Mouse (Mus musculus): ENCODE results near the gene Gfod1. TPM values are rescaled to one million over a fixed set of nuclear protein-coding genes. Genes with fewer than 3 reads are reported as not detected.

The Gfod1 gene
- total and polyA plus RNA-seq, 3 experiments, result 0.30 to 0.70 (median 0.36) TPM

DNA sequence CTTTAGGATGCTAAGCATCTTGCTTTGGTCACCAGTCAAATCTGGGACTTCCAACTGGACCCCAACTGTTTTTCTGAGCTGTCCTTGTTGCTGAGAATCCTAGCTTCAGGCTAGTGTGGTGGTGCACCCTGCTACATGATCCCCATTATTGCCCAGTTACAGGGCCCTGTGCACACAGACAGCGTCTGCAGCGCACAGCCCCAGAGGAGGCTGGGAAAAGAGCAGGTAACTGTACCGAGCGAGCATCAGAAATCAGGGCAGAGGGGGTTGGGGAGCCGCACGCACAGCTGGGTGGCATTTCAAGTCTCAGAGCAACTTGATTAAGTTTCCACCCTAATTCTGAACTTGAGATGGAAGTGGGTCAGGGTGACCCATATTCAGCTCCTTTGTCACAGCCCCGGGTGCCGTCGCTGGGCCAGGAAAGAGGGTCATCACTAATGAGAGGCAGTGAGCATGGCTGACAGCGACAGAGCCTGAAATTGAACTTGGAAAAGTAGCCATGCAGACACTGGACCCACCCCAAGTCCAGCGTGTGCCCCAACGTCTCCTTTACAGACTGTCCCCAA is 97.8 kb downstream of the Gfod1 start:
- dilution Hi-C loops (cut with MboI; ENCODE audit: extremely low pct_ligation_motif_present, extremely low pct_unique_long_range_greater_than_20kb, low sequenced_read_pairs) (no loop called here), in situ Hi-C loops (cut with MboI; ENCODE audit: low pct_ligation_motif_present, low pct_unique_long_range_greater_than_20kb, low sequenced_read_pairs) (no loop called here)
- Histone ChIP-seq H3K36me3 (replicated peaks in 1 of 2; ENCODE audit: control insufficient read depth in 1 of 2, insufficient read depth in 1 of 2, low read length in 1 of 2) (no peaks in the 10 kb centered on the region), H3K4me3 (replicated peaks in 1 of 3; ENCODE audit: low read depth in 2 of 3, low read length in 2 of 3, poor library complexity in 1 of 3) (no peak overlapping the region), H3K9ac (ENCODE audit: insufficient read depth, low read depth) (no peak overlapping the region), H3K9me3 (replicated peaks; ENCODE audit: low read length) (no peaks in the 10 kb centered on the region), H3K27ac (ENCODE audit: insufficient read depth, low read depth) (no peak overlapping the region), H3K4me1 (ENCODE audit: control insufficient read depth in 1 of 2, insufficient read depth in 2 of 2) (peaks cover 7 to 34% of the 10 kb centered on the region in 2 experiments; a peak in 3 of 4 replicates), H3K4me2 (ENCODE audit: insufficient read depth, low read depth, poor library complexity, severe bottlenecking) (no peak overlapping the region), H3K27me3 (replicated peaks) (peaks cover 3% of the 10 kb centered on the region), H3K79me2 (replicated peaks; ENCODE audit: control insufficient read depth, extremely low read depth, insufficient read depth, poor library complexity, severe bottlenecking) (no peaks in the 10 kb centered on the region)
- no peak for DNase-seq (ENCODE audit: extremely low read depth)
- TF ChIP-seq MAZ (IDR thresholded peaks at IDR 0.05; ENCODE audit: low read depth, low read length) (no peak), NELFE (IDR thresholded peaks at IDR 0.05; ENCODE audit: low read depth, low read length) (no peak), POLR2A (IDR thresholded peaks at IDR 0.05; ENCODE audit: low read depth, low read length) (no peak), ZKSCAN1 (IDR thresholded peaks at IDR 0.05; ENCODE audit: borderline replicate concordance, low read depth, low read length) (no peak), RAD21 (IDR thresholded peaks at IDR 0.05; ENCODE audit: low read depth, low read length) (no peak), USF2 (conservative IDR thresholded peaks at IDR 0.05; ENCODE audit: low read depth, low read length) (no peak), ZMIZ1 (IDR thresholded peaks at IDR 0.05; ENCODE audit: low read depth, low read length) (no peak), POLR2AphosphoS2 (IDR thresholded peaks at IDR 0.05; ENCODE audit: low read depth, low read length) (no peak), SIN3A (IDR thresholded peaks at IDR 0.05; ENCODE audit: low read length) (no peak), MEF2A (IDR thresholded peaks at IDR 0.05; ENCODE audit: borderline replicate concordance, low read depth, low read length) (no peak), MYC (IDR thresholded peaks at IDR 0.05; ENCODE audit: low read depth, low read length) (no peak), MXI1 (IDR thresholded peaks at IDR 0.05; ENCODE audit: low read depth, low read length) (no peak)

DNA sequence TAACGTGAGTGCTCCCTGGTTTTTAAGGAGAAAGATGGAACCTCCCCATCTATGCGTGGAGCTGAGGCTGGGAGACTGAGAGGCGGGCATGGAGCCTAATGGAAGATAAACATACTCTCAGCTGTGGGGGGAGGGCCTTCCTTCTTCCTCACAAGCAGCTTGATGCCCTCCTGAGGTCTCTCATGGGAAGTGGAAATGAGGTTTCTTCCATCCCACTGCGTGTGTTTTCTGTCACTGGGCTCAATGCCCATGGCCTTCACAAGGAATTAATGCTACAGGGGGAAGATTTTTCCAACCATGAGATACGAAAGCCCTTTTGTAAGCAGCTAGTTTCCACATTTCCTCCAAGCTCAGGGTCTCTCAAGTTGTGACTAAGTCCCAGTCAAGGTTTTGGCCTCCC is 100.3 kb downstream of the Gfod1 start:
- dilution Hi-C loops (cut with MboI; ENCODE audit: extremely low pct_ligation_motif_present, extremely low pct_unique_long_range_greater_than_20kb, low sequenced_read_pairs) (no loop called here), in situ Hi-C loops (cut with MboI; ENCODE audit: low pct_ligation_motif_present, low pct_unique_long_range_greater_than_20kb, low sequenced_read_pairs) (no loop called here)
- Histone ChIP-seq H3K9ac (ENCODE audit: insufficient read depth, low read depth) (no peak overlapping the region), H3K4me1 (ENCODE audit: control insufficient read depth in 1 of 2, insufficient read depth in 2 of 2) (peaks cover 0 to 17% of the 10 kb centered on the region in 2 experiments; a peak in 2 of 4 replicates), H3K4me2 (ENCODE audit: insufficient read depth, low read depth, poor library complexity, severe bottlenecking) (no peak overlapping the region), H3K27me3 (replicated peaks) (no peaks in the 10 kb centered on the region), H3K36me3 (replicated peaks in 1 of 2; ENCODE audit: control insufficient read depth in 1 of 2, insufficient read depth in 1 of 2, low read length in 1 of 2) (peaks cover 0 to 7% of the 10 kb centered on the region in 2 experiments), H3K27ac (ENCODE audit: insufficient read depth, low read depth) (no peak overlapping the region), H3K9me3 (replicated peaks; ENCODE audit: low read length) (no peaks in the 10 kb centered on the region), H3K79me2 (replicated peaks; ENCODE audit: control insufficient read depth, extremely low read depth, insufficient read depth, poor library complexity, severe bottlenecking) (no peaks in the 10 kb centered on the region), H3K4me3 (replicated peaks in 1 of 3; ENCODE audit: low read depth in 2 of 3, low read length in 2 of 3, poor library complexity in 1 of 3) (no peak overlapping the region)
- DNase-seq (ENCODE audit: extremely low read depth), result no peak
- TF ChIP-seq TBP (conservative IDR thresholded peaks at IDR 0.05; ENCODE audit: low read depth, low read length) (no peak), JUND (conservative IDR thresholded peaks at IDR 0.05; ENCODE audit: low read depth, low read length) (no peak), MAX (IDR thresholded peaks at IDR 0.05; ENCODE audit: low read length) (no peak), GABPA (IDR thresholded peaks at IDR 0.05; ENCODE audit: insufficient replicate concordance, low read depth, low read length) (no peak), POLR2AphosphoS2 (IDR thresholded peaks at IDR 0.05; ENCODE audit: low read depth, low read length) (no peak), IRF4 (IDR thresholded peaks at IDR 0.05; ENCODE audit: low read depth, low read length) (no peak), POLR2A (IDR thresholded peaks at IDR 0.05; ENCODE audit: low read depth, low read length) (no peak), KAT2A (IDR thresholded peaks at IDR 0.05; ENCODE audit: insufficient replicate concordance, low read length) (no peak), MYC (IDR thresholded peaks at IDR 0.05; ENCODE audit: low read depth, low read length) (no peak), MAZ (IDR thresholded peaks at IDR 0.05; ENCODE audit: low read depth, low read length) (no peak), SIN3A (IDR thresholded peaks at IDR 0.05; ENCODE audit: low read length) (no peak), RCOR1 (conservative IDR thresholded peaks at IDR 0.05; ENCODE audit: low read depth, low read length) (no peak), NELFE (IDR thresholded peaks at IDR 0.05; ENCODE audit: low read depth, low read length) (no peak), HCFC1 (IDR thresholded peaks at IDR 0.05; ENCODE audit: low read depth, low read length) (no peak), ETS1 (conservative IDR thresholded peaks at IDR 0.05; ENCODE audit: low read depth, low read length) (no peak), RAD21 (IDR thresholded peaks at IDR 0.05; ENCODE audit: low read depth, low read length) (no peak), ZMIZ1 (IDR thresholded peaks at IDR 0.05; ENCODE audit: low read depth, low read length) (no peak)
